Mouse (Mus musculus) embryo, embryonic 9.5 days (tissue): ENCODE data around the gene Gm10197.

ENCODE experiments used
- DNase-seq: peaks from one replicate; pipeline ENCODE4 v3.0.0-alpha.2; 2017; ENCODE audit errors: extremely low spot score

Gm10197 gene

GRCm38 (mm10) chr19:53394552-53394951 lies 23.0 kb upstream of the Gm10197 start:
- DNase-seq: peak; percentile 47

- no peak for DNase-seq
Observed at GRCm38 (mm10) chr19:53393646-53394045, 22.1 kb upstream of the Gm10197 start.

- DNase-seq: no peak
Observed at GRCm38 (mm10) chr19:53392781-53393343, 21.3 kb upstream of the Gm10197 start.

GRCm38 (mm10) chr19:53391787-53392186 lies 20.2 kb upstream of the Gm10197 start:
- no peak for DNase-seq

GRCm38 (mm10) chr19:53391386-53391785 lies 19.8 kb upstream of the Gm10197 start:
- no peak for DNase-seq

- DNase-seq: peak; percentile 99
Observed at GRCm38 (mm10) chr19:53390495-53391007, 19.0 kb upstream of the Gm10197 start, which contains the start of gene Smndc1. Gene Smndc1, minus strand, starts transcription at chr19:53390578.

- DNase-seq: no peak
Observed at GRCm38 (mm10) chr19:53389851-53390431, 18.4 kb upstream of the Gm10197 start.

- DNase-seq: no peak
Observed at GRCm38 (mm10) chr19:53389417-53389816, 17.9 kb upstream of the Gm10197 start.

GRCm38 (mm10) chr19:53383336-53383735 lies 11.8 kb upstream of the Gm10197 start:
- DNase-seq: no peak

- DNase-seq: no peak
Observed at GRCm38 (mm10) chr19:53378421-53378820, 6.9 kb upstream of the Gm10197 start.

GRCm38 (mm10) chr19:53377652-53378051 lies 6.1 kb upstream of the Gm10197 start:
- no peak for DNase-seq

GRCm38 (mm10) chr19:53375816-53376215 lies 4.2 kb upstream of the Gm10197 start:
- no peak for DNase-seq

GRCm38 (mm10) chr19:53375299-53375698 lies 3.7 kb upstream of the Gm10197 start:
- DNase-seq: no peak

GRCm38 (mm10) chr19:53373570-53373969 lies 2.0 kb upstream of the Gm10197 start:
- no peak for DNase-seq

GRCm38 (mm10) chr19:53370233-53370632 lies 1.3 kb downstream of the Gm10197 start:
- DNase-seq: no peak

- peak; percentile 74 for DNase-seq
Observed at GRCm38 (mm10) chr19:53369469-53370043, 2.0 kb downstream of the Gm10197 start.

GRCm38 (mm10) chr19:53366881-53367280 lies 4.7 kb downstream of the Gm10197 start:
- no peak for DNase-seq

GRCm38 (mm10) chr19:53366057-53366775 lies 5.3 kb downstream of the Gm10197 start:
- no peak for DNase-seq

- no peak for DNase-seq
Observed at GRCm38 (mm10) chr19:53364963-53365362, 6.6 kb downstream of the Gm10197 start.

GRCm38 (mm10) chr19:53364551-53364950 lies 7.0 kb downstream of the Gm10197 start:
- DNase-seq: no peak

- DNase-seq: no peak
Observed at GRCm38 (mm10) chr19:53362967-53363366, 8.6 kb downstream of the Gm10197 start.

GRCm38 (mm10) chr19:53360265-53360958 lies 11.2 kb downstream of the Gm10197 start:
- DNase-seq: no peak
